Mouse (Mus musculus) ZHBTc4 (cell line): Measurements from ENCODE around the gene Mvd.

ENCODE experiments used
- DNase-seq: peaks from one replicate; pipeline ENCODE4 v3.0.0-alpha.2; 2011; ENCODE audit warnings: low read depth, low spot score

Gene Mvd

DNA sequence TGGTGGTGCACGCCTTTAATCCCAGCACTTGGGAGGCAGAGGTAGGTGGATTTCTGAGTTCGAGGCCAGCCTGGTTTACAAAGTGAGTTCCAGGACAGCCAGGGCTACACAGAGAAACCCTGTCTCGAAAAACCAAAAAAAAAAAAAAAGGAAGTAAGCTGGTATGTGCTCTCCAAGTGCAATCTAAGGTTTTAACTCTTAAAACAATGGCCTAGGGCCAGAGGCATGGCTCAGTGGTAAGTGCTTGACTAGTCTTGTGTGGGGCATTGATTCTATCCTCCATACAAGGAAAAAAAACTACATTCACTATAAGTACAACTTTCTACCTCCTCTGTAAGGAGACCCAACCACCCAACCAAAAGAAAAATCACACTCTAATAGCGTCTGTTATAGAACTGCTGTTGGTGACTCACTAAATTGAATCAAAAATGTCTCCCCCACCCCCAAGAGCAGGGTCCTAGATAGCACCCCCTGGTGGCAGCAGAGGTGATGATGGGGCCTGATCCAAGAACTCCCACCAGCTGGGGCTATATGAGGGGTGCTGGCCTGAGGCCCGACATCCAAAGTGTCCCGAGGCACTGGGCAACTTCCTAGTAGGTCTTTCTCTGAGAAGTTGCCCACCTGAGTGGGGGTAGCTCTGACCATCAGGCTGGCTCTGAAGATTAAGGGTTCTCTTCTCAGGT, 16.1 kb upstream of the Mvd start:
- DNase-seq = peak; percentile 64

DNA sequence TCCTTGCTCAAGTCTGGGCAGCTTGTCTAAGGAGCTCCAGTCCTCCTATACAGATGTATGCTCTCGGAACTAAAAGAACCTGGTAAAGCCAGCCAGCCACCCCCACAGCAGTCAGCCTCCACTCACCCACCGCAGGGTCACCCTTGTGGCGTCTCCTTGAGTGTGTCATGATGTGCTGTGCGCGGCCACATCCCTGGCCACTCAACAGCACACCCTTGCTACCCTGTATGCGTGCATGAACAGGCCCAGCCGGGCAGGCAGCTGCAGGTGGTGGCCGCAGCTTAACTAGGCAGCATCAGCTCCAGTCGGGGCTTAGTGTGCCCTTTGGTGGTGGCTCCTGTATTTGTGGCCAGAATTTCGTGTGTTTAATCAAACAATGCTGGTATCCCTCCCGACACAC, 13.9 kb upstream of the Mvd start:
- DNase-seq = no peak

DNA sequence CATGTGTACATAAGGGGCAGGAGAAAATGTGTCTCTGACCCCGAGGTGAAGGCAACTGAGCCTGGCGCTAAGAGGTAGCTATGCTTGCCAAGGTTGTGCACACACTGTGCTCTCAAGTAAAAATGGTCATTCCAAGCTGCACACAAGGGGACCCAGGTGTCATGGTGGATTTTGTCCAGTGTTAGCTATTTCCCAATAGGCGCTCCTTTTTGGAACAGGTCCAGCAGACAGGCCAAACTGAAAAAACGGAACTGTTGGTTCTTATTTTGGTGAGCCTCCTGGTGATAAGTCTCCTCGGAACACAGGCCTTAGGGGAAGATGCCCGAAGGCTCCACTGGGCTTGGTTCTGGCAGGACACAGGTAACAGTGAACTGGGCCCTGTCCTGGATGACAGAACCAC, 11.2 kb upstream of the Mvd start:
- DNase-seq = no peak

DNA sequence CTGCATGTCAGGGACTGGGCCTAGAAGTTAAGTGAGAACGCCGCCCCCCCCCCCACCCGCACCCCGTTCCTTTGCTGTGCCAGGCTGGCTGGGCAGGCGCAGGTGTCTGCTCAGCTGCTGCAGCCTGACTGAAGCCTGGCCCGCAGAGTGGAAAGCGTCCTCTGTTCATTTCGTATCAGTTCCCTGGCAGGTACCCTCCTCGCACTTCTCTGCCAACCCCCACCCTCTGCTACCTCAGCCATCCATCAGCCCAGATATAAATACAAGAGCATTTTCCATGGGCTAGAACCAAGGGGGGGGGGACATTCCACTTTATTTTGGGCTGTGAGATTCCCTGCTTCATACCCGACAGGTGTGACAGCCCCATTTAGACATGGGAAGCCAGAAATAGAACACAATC, 8.9 kb upstream of the Mvd start:
- DNase-seq = no peak

DNA sequence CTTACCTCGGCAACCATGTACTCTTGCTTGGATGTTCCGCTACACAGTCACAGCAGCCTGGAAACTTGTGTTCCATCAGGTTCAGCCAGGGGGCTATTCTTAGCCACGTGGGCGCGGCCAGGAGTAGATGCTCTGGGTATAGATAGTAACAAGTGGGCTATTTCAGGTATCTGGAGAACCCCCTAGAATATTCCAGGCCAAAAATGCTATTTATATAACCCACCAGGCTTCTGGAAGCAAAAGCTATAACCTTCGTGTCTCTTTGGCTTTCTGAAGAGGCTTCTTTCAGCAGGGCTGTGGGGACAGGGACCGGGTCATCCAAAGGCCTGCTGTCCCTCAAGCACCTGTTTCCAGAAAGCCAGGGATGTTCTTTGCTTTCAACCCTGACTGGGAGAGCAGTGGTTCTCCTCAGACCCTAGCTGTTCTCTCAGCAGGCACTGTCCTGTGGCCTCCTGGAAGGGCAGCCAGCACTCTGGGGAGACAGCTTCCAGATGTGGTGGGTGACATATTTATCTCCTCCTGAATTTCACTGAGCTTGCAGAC, 8.0 kb upstream of the Mvd start:
- DNase-seq = no peak

DNA sequence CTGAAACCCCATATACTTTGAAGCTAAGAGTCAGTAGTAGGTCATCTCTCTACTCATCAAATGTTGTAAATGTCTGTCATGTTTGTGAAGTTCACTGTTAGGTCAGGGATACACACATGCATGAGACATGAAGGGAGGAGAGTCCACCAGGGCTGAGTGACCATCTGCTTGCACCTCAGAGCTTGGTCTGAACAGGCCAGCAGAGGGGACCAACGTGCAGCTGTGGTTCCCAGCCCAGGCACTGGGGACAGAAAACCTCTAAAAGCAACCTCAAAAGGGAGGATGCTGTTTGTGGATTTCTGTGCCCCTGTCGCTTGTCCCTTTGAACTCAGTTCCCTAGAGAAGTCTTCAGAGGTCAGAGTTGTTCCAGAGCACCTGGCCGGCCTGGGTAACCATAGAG, 2.0 kb upstream of the Mvd start:
- DNase-seq = no peak

DNA sequence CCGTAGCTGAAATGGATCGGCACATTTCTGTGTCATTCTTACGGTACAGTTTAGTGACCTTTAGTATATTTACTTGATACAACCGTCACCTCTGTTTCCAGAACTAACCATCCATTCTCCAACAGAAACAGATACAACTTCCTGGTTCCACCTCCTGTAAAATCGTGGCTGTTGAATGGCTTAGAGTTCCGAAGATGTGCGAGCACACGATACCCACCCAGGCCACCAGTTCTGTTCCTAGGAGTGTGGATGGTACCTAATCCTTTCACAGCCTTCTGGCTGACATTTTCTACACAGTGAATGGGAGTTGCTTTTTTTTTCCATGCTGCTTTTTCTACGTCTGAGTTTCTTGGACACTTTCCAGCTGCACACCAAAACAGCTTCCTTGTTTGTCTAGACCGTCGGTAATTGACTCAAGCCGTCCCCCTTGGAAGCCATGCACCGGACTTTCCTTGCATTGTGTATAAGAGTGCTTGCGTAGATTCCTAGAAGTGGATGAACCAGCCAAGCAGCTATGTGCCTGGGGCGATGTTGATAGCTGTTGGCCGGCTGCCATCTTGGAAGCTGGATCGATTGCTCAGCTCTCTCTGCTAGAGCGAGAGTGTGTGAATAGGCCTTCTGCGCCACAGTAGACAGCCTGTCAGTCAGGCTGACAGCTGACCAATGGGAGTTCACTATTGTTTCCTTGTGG, 981 bp upstream of the Mvd start:
- DNase-seq = peak; percentile 94

DNA sequence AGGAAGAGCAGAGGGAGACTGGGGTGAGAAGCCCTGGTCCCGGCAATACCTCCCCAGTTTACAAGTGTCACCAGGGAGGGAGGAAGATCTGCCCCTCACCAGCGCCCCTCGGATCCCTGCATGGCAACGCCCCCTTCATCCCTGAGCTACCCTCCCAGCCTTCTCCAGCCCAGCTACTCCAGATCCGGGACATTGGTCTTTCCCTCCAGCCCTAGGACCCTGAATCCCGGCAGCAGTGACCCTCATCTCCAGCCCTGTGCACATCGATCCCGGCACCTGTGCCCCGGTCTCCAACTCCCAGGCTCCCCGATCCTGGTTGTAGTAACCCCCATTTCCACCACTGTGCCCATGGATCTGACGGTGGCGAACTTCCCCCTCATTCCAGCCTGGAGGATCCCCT, 441 bp downstream of the Mvd start:
- no peak for DNase-seq

DNA sequence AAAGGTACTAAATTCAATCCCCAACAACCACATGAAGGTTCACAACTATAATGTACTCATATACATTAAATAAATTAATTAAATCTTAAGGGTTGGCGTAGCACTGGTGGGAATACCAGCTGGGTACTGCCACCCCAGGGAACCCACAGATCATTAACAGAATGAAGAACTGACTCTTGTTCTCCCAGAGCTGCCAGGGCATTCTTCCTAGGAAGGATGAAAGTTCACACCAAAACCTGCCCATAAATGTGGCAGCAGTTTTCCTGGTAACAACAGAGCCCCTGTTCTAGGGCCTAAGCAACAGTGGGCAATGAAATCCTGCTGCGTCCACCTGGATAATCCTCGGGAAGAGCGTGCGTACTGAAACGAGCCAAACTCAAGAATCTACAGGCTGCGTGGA, 866 bp downstream of the Mvd start:
- DNase-seq = no peak

DNA sequence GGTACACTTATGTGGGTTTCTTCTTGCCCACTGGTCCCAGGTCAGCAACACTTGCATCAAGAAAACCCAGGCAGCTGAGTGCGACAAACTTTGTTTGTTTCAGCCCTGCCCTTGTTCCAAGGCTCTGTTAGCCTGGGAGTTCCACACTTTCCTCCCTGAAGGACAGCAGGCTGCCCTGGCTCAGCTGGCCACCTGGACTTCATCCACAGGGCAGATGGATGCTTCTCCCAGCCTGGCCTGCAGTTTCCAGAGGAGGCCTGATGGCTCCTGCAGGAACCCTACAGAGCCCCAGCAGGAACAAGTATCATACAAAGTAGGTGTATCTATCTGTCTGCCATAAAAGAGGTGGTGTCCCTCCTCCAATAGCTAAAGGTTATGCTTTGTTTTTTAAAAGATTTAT, 1.9 kb downstream of the Mvd start:
- no peak for DNase-seq

DNA sequence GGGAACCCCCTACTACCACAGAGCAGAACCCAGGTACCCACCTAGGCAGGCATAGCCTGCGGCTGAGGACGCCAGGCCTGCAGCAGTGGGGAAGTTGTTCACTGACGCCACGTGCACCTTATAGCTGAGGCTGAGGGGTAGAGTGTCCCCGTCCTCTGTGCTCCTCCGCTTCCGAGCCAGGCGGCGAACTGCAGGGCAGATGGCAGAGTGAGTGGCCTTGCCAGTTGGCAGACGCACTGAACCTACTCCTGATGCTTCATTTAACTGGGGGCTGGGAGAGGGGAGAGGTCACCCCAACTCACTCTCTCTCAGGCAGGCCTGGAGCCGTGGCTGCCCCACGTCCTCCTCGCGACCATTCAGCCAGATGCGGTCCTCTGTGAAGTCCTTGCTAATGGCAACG, 3.9 kb downstream of the Mvd start:
- no peak for DNase-seq

DNA sequence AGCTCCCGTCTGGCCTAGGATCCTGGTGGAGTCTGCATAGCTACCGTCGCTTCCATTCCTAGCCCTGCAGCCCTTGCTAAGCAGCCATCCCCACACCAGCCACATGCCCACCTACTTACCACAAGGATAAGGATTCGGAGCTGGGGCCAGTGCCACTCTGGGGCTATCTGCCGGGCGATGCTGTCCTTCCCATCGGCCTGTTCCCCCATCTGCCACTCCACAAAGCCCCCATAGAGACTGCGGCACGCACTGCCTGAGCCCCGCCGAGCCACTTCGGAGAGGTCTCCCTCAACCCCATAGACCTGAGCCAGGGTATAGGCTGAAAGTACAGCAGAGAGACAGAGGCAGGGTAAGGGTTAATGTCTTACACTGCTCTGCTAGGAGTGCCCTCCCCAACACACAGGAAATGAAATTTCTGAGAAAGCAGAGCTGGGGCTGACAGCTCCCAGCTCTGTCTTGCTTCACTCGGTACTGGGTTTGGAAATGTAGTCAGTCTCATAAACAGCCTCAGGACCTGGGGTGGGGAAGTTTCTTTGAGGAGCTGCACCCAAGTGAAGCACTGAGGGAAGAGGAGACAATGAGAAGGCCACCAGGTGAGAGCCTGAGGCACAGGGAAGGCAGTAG, 5.4 kb downstream of the Mvd start:
- DNase-seq = no peak

DNA sequence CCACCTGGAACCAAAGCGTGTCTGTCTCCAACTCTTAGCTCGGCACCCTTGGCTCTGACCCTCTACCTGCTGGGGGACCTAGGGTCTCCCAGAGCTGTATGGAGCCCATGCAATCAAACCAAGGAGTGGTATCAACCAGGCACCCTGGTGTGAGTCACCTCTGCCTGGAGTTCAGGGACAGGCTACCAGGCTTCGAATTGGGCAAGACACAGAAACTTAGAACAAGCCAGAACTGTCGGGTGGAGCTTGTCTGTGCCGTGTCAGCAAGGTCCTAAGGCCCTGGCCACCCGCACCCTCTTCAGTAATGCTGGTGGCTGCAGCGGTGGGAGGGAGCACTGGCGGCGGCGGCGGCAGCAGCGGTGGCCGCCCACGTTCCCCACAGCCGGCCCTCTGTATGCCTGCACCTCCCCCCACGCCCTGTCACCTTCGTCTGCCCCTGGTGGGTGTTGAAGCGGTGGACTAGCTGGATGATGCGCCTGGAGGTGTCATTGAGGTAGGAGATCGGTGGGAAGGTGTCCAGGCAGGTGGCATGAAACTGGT, 6.6 kb downstream of the Mvd start:
- peak; percentile 29 for DNase-seq

DNA sequence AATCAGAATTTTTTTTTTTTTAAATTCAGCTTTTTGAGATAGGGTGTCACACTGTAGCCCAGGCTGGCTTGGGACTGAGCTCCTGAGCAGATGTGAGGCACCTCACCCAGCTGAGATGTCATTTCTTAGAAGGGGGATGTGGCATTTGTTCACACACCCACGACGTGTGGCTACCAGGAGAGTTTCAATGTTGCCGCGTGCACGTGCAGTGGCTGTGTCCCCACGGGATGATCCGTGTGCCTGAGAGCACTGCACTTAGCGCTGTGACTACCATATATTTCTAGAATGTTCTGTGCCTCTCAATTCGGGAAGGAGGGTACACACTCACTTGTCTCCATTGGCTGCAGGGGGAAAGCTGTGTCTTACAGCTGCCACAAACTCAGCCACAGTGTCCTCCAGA, 7.1 kb downstream of the Mvd start:
- DNase-seq = no peak

DNA sequence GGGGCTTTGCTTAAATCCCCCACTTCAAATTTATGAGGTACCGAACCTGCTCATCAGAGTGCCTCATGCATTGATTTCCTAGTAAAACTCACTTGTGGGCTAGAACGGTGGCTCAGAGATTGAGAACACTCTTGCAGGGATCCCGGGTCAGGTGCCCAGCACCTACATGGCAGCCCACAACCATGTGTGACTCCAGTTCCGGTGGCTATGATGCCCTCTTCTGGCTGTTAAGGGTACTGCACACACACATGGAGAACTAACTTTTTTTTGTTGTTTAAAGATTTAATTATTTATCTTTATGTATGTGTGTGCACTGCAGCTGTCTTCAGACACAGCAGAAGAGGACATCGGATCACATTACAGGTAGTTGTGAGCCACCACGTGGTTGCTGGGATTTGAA, 7.8 kb downstream of the Mvd start:
- DNase-seq = peak; percentile 73

DNA sequence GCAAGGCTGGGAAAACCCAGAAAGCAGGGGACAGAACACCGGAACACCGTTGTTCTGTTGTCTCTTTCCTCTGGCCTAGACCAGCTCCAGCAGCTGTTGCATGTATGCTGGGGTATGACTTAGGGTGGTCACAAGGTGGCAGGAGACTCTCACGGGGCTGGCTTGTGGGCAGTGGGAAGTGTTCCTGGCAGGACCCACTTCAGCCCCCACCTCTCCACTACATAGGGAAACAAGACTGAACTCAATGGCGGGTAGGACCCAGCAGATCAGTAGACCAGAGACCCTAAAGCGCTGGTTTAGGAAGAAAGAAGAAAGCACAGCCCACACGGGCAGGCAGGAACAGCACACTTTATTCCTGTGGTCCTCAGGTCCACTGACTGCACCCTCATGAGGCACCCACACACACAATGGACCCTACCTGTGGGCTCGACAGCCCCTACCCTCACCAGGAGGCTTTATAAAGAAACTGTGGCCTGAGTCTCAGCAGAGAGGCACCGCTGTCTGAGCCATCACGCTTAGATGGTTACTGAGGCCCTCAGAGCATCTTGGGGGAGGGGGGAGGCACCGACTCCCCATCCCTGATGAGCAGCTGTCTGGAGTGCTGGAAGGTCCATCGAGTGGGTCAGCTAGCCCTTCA, 9.8 kb downstream of the Mvd start:
- DNase-seq = no peak

DNA sequence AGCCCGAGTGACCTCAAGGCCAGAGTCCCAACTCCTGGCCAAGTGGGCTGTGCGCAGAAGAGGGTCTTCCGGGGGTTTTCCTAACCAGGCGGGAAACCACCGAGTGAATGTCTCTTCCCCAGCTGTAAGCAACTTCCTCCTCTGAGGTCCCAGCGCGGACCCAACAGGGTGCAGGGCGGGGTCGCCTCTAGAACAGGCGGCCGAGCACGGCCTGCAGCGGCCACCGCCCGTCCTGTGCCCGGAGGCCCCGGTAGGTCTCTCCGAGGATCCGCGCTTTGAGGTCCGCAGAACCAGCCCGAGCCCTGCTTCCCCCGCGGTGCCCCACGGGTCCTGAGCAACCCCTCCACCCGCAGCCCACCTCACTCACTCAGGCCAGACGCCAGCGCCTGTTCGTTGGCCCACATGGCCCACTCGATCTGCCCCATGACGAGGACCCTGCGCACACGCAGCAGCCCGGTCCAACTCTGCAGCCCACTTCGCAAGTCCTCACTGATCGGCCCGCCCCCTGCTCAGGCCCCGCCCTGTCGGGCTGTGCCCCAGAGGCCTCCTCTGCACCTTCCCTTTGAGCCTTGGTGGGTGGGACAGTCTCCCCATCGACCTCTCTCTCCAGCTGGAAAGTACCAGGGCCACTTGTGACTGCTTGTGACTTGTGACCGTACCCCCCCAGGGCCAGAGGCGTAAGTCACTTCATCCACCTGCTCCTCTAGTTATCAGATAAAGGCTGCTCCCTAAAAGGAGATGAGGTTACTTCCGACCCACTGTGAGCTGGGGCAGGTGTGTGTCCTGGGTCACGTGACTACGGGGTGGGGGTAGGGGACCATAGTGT, 10.6 kb downstream of the Mvd start, which contains the start of gene Cyba:
Cyba (minus strand) TSS at position 488 of the 826 bp plus-strand sequence.
- DNase-seq = peak; percentile 80

DNA sequence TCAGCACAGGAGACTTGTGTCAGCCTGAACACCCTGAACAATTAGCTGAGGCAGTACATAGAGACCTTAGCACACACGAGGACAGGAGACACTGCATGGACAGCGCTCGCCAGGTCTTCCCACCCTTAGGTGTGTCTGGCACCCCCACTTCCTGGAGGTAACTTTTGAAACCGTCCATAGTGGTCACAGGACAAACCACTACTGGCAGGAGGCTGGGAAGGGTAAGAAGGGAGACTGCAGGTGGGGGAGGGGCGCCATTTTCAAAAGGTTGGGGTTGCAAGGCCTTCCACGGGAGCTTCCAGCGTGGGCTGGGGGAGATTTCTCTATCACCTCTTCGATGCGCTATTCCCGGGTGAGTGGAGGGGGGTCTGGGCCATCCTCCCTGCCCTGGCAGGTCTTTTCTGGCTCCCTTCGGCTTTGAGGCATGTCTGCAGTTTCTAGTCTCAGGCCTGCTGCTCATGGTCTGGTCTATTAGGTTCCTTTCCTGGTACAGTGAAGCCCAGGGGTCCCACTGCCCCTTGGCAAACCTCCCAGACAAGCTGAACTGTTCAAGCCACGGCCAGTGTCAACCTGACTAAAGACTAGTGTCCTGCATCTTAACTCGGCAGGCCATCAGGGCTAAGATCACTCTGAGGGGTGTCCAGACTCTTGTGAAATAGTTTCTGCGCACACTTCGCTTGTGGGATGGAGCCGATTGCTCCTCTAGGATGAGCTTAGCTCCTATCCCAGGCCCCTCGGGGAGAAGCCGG, 11.4 kb downstream of the Mvd start:
- no peak for DNase-seq

DNA sequence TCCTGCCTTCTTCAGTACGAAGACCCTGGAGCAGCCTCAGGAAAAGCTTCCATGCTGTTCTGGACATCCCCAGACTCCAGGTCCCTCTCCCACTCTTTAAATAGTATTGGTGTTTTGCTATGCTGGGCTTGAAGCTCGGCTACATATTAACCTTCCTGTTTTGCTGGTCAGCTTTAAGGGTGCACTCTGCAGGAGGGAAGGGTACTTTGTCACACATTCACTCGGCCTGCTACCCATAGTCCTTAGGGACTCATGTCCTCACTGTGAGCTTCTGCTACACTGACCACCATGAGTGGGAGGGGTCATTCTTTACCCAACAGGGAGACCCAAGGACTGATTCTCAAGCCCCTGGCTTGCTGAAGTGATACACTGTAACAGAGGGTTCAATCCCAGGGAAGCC, 12.6 kb downstream of the Mvd start:
- DNase-seq = no peak

DNA sequence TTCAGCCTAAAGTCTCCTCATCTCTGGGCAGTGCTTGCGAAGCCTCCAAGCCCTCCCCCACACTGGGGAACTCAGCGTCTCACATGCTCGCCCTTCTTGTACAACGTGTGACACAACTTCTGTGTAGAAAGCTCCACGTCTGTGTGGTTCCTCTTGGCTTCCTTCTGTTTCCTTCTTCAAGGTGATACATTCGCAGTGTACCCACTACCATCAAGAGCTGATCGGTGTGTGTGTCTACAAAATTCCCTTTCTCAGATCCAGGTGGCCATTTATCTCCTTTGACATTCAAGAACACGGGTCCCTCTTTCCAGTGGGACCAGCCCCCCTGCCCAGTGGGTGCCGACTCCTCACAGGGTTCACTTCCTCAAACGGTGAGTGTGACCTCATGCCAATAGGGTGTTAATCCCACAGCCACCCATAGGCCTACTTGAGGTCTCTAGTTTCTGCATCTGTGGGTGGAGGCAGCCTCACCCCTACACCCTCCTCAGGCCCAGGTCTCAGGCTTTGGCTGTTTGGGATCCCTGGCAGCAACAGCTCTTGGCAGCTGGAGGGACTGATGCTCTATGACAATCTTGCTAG, 13.1 kb downstream of the Mvd start:
- no peak for DNase-seq
